Mouse (Mus musculus): ENCODE results near the gene Gp9. TPM values are rescaled to one million over a fixed set of nuclear protein-coding genes. Genes with fewer than 3 reads are reported as not detected.

Gp9 gene
- polyA plus RNA-seq, 1 experiment from 2014 or later = 1.1 TPM

Other genes starting within 250 kb of the Gp9 start
- 4.9 TPM in 2 replicates for gene Arhgap25, start 244.8 kb upstream of the Gp9 start, polyA plus RNA-seq (2015; fragmentation: Nextera tagmentation; extraction: Ambion mirVana)
- gene Prokr1, start 187.3 kb upstream of the Gp9 start, polyA plus RNA-seq (2015; fragmentation: Nextera tagmentation; extraction: Ambion mirVana) = 5.3 and 5.7 TPM in 2 replicates
- 8.9 and 12.3 TPM in 2 replicates for gene Aplf, start 105.9 kb upstream of the Gp9 start, polyA plus RNA-seq (2015; fragmentation: Nextera tagmentation; extraction: Ambion mirVana)
- gene Efcc1, start 47.2 kb upstream of the Gp9 start, polyA plus RNA-seq (2015; fragmentation: Nextera tagmentation; extraction: Ambion mirVana) = 4.3 TPM in 2 replicates
- gene Rab43, start 34.1 kb downstream of the Gp9 start, polyA plus RNA-seq (2015; fragmentation: Nextera tagmentation; extraction: Ambion mirVana) = 8.8 and 9.2 TPM in 2 replicates
- gene Gm45140, start 57.7 kb downstream of the Gp9 start, polyA plus RNA-seq (2015; fragmentation: Nextera tagmentation; extraction: Ambion mirVana) = 3.0 and 4.5 TPM in 2 replicates
- gene Isy1, start 60.7 kb downstream of the Gp9 start, polyA plus RNA-seq (2015; fragmentation: Nextera tagmentation; extraction: Ambion mirVana) = 28.9 and 31.0 TPM in 2 replicates
- gene Cnbp, start 73.0 kb downstream of the Gp9 start, polyA plus RNA-seq (2015; fragmentation: Nextera tagmentation; extraction: Ambion mirVana) = 571 and 620 TPM in 2 replicates
- 166 and 172 TPM in 2 replicates for gene Copg1, start 109.7 kb downstream of the Gp9 start, polyA plus RNA-seq (2015; fragmentation: Nextera tagmentation; extraction: Ambion mirVana)
- gene Hmces, start 135.9 kb downstream of the Gp9 start, polyA plus RNA-seq (2015; fragmentation: Nextera tagmentation; extraction: Ambion mirVana) = 34.1 and 34.9 TPM in 2 replicates
- 31.1 and 43.6 TPM in 2 replicates for gene H1fx, start 203.6 kb downstream of the Gp9 start, polyA plus RNA-seq (2015; fragmentation: Nextera tagmentation; extraction: Ambion mirVana)